Comparison of ENCODE assay signal across 12 mouse cellular contexts in the genomic region with DNA sequence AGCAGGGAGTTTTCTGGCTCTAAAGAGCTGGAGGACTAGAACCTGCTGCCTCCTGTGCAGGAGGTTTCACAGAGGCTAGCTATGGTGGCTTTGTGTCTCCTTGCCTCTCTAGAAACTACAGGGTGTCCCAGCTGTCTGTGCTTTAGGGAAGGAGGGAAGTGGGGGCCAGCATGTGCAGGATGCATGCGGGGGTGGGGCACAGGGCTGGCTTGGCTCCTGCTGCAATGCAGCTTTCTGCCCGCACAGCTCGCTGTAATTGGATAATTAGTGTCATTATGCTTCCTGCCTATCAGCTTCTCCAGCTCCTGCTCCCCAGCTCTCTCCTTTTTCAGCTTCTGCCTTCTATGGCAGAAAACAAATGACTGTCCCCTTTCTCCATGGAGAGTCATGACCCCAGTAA. TPM values are rescaled to one million over a fixed set of nuclear protein-coding genes. Genes with fewer than 3 reads are reported as not detected.
A peak's percentile ranks its signal among the peaks of the same experiment; 100 is the strongest.
DNase-seq lines count a peak whose midpoint lies in the region.
"Had no signal": no experiment of that assay in that cellular context is flagged by ENCODE, and none has a peak within 500 bp of the region (broad histone marks: within the 10 kb centered on the region; RNA-seq: fewer than 3 reads in every experiment).

No protein-coding gene starts in this region.

- peak; percentile 17 for DNase-seq in embryo, embryonic 10 days (ENCODE audit: low spot score)
- DNase-seq in embryo, embryonic 9.5 days (ENCODE audit: extremely low spot score) = no peak
- DNase-seq in right cerebral cortex, adult 18-20 months = peak; percentile 70
- no peak for DNase-seq in right cerebral cortex, postnatal 4 days
- peak; percentile 43 to 61 for DNase-seq in left cerebral cortex, adult 9 months (ENCODE audit: low spot score in 2 of 2)
- no peak for DNase-seq in heart, postnatal 4 days
- DNase-seq in natural killer cell, adult 2 months (ENCODE audit: low spot score in 2 of 2) = no peak
- no peak for DNase-seq in urinary bladder, postnatal 10 days (ENCODE audit: low spot score)
- DNase-seq: B cell, adult 2 months; gastrocnemius, postnatal 10 days; lung, adult 18-20 months had no signal

RNA-seq across cellular contexts. Expression of a gene that starts 10.0 kb away (rescaled TPM):
- total RNA-seq in heart, postnatal 4 days (2021) = under 1 TPM; 0.12 to 0.32 TPM
- total RNA-seq: MEL had no signal

RNA-seq across cellular contexts. Expression of a gene that starts 29.5 kb away (rescaled TPM):
- total RNA-seq in heart, postnatal 4 days (2021) = 100 to 1,000 TPM; 286 to 313 TPM
- total RNA-seq: MEL had no signal

RNA-seq across cellular contexts. Expression of a gene that starts 54.1 kb away (rescaled TPM):
- total RNA-seq in heart, postnatal 4 days (2021) = 10 to 100 TPM; 27.4 to 27.7 TPM

Comparison
In these comparisons a context has a peak if more than half of its experiments do, and no peak if none do; other contexts are left out.
1. DNase-seq: peak in embryo, embryonic 10 days (single experiment), right cerebral cortex, adult 18-20 months (single experiment) and left cerebral cortex, adult 9 months (2 of 2); none in embryo, embryonic 9.5 days (single experiment), right cerebral cortex, postnatal 4 days (single experiment), heart, postnatal 4 days (single experiment), natural killer cell, adult 2 months (0 of 2) and urinary bladder, postnatal 10 days (single experiment).